Mouse (Mus musculus): ENCODE results near the gene Cracr2a. TPM values are rescaled to one million over a fixed set of nuclear protein-coding genes. Genes with fewer than 3 reads are reported as not detected.

Gene Cracr2a
- polyA plus RNA-seq, 1 experiment from 2014 or later = 1.1 TPM

DNA sequence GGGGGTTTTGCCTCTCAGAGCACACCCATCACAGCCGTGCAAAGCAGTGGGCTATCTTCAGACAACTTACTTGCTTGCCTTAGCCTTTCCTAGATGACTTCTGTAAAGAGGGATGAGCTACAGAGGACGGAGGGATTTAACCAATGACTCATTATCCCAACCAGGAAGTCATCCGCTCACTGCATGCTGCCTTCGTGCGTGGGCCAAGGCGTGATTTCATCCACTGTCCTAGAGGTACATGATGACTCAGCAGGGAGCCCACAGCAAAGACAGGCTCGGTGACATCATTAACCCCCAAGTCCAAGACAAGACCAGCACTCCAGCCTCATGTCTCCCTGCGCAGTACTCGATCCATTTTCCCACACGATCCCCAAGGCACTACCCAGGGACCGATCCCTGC is 96.0 kb downstream of the Cracr2a start:
- ATAC-seq (ENCODE audit: low read depth) (no peak), DNase-seq (ENCODE audit: low spot score) (no peak)
- Histone ChIP-seq H3K4me1 (ENCODE audit: control insufficient read depth, insufficient read depth, low read length) (peaks cover 2% of the 10 kb centered on the region; the same call in 1 of the 2 replicates), H3K27ac (replicated peaks; ENCODE audit: low read depth, low read length) (no peak overlapping the region), H3K36me3 (ENCODE audit: control insufficient read depth, insufficient read depth, low read length) (no peaks in the 10 kb centered on the region), H3K27me3 (replicated peaks; ENCODE audit: control insufficient read depth, insufficient read depth, low read length) (no peaks in the 10 kb centered on the region), H3K4me2 (ENCODE audit: low read depth, low read length) (no peak overlapping the region), H3K9ac (ENCODE audit: low read depth, low read length) (no peak overlapping the region), H3K4me3 (ENCODE audit: low read depth, low read length) (no peak overlapping the region), H3K9me3 (ENCODE audit: control insufficient read depth, low read length) (0 out of 2 replicates have a peak, but pooled peaks cover 10% of the 10 kb centered on the region)
- WGBS = 90% methylated on average over 11 of the region's 11 CpGs

DNA sequence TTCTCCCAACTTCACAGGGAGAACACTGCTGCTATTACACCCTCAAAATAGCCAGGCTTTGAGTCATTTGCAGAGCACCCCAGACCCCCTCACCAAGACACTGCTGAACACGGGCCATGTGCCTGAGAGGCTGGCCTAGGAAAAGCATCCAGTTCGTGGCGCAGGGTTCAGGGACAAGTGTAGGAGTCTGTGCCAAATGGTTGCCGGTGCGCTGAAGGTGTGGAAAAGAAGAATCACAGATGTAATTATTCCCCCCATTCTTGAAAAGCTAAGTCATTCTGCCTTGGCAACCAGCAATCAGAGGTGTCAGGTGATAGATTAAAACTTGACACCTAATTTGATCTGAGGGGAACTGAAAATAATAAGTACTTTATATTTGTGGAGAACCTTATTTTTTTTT is 98.3 kb downstream of the Cracr2a start:
- 68% methylated on average over 5 of the region's 5 CpGs for whole genome bisulfite sequencing
- Histone ChIP-seq H3K9ac (ENCODE audit: low read depth, low read length) (no peak overlapping the region), H3K27me3 (replicated peaks; ENCODE audit: control insufficient read depth, insufficient read depth, low read length) (no peaks in the 10 kb centered on the region), H3K9me3 (ENCODE audit: control insufficient read depth, low read length) (0 out of 2 replicates have a peak, but pooled peaks cover 2% of the 10 kb centered on the region), H3K36me3 (ENCODE audit: control insufficient read depth, insufficient read depth, low read length) (no peaks in the 10 kb centered on the region), H3K4me1 (ENCODE audit: control insufficient read depth, insufficient read depth, low read length) (peaks cover 2% of the 10 kb centered on the region; the same call in 1 of the 2 replicates), H3K27ac (replicated peaks; ENCODE audit: low read depth, low read length) (no peak overlapping the region), H3K4me2 (ENCODE audit: low read depth, low read length) (no peak overlapping the region), H3K4me3 (ENCODE audit: low read depth, low read length) (no peak overlapping the region)
- peak; percentile 60; the same call in 1 of the 2 replicates for ATAC-seq (ENCODE audit: low read depth)
- peak; percentile 40 for DNase-seq (ENCODE audit: low spot score)

DNA sequence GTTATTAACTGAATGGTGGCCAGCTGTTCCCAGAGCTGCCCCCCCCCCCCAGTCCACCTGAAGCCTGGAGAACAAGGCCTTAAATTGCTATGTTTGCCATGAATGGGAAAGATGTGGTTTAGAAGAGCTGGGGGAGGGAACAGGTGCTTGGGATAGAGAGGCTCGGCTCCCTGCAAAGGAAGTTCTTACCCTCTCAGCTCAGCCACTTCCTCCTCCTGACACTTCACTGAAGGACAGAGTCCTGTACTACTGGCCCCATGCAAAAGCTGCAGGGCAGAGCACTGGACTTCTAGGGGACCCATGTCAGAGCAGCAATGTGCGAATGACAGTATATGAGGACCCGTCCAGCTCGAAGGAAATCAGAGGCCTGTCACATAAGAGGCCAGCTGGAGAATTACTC is 98.8 kb downstream of the Cracr2a start:
- Histone ChIP-seq H3K4me3 (ENCODE audit: low read depth, low read length) (no peak overlapping the region), H3K9ac (ENCODE audit: low read depth, low read length) (no peak overlapping the region), H3K9me3 (ENCODE audit: control insufficient read depth, low read length) (no peaks in the 10 kb centered on the region), H3K4me1 (ENCODE audit: control insufficient read depth, insufficient read depth, low read length) (peaks cover 2% of the 10 kb centered on the region; the same call in 1 of the 2 replicates), H3K36me3 (ENCODE audit: control insufficient read depth, insufficient read depth, low read length) (no peaks in the 10 kb centered on the region), H3K27me3 (replicated peaks; ENCODE audit: control insufficient read depth, insufficient read depth, low read length) (no peaks in the 10 kb centered on the region), H3K4me2 (ENCODE audit: low read depth, low read length) (no peak overlapping the region), H3K27ac (replicated peaks; ENCODE audit: low read depth, low read length) (no peak overlapping the region)
- DNase-seq (ENCODE audit: low spot score) (peak; percentile 37), ATAC-seq (ENCODE audit: low read depth) (0 out of 2 replicates have a peak, but pooled peaks have one; percentile 2)
- 79% methylated on average over 4 of the region's 4 CpGs for WGBS

DNA sequence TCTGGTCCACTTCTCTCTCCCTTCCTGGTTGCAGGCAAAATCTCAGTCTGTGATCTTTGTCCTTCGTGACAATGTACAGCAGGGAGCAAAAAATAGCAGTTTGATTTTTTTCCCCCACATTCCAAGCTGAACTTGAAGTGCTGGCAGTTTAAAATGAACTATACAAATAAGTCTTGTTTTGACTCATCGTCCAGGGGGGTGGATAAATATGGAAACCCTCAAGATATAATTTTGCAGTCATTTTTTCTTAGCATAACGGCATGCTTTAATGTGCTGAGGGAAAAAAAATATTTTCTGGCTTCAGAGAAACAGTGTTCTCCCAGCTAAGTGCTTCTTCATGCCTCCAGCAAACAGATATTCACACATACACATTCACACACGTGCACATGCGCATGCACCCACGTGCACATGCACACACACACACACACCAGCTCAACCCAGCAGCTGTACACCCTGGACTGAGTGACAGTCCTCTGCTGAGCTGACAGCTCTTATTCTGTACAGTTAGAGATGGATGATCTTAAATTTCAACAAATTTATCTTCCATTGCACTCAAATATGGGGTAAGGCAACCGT is 100.7 kb downstream of the Cracr2a start:
- 61% methylated on average over 7 of the region's 7 CpGs for WGBS
- ATAC-seq (ENCODE audit: low read depth) (no peak), DNase-seq (ENCODE audit: low spot score) (peak; percentile 30)
- Histone ChIP-seq H3K27ac (replicated peaks; ENCODE audit: low read depth, low read length) (no peak overlapping the region; the same call in 1 of the 2 replicates), H3K9ac (ENCODE audit: low read depth, low read length) (no peak overlapping the region), H3K4me2 (ENCODE audit: low read depth, low read length) (no peak overlapping the region), H3K9me3 (ENCODE audit: control insufficient read depth, low read length) (no peaks in the 10 kb centered on the region), H3K4me1 (ENCODE audit: control insufficient read depth, insufficient read depth, low read length) (peaks cover 2% of the 10 kb centered on the region; the same call in 1 of the 2 replicates), H3K36me3 (ENCODE audit: control insufficient read depth, insufficient read depth, low read length) (no peaks in the 10 kb centered on the region), H3K4me3 (ENCODE audit: low read depth, low read length) (no peak overlapping the region), H3K27me3 (replicated peaks; ENCODE audit: control insufficient read depth, insufficient read depth, low read length) (no peaks in the 10 kb centered on the region)

DNA sequence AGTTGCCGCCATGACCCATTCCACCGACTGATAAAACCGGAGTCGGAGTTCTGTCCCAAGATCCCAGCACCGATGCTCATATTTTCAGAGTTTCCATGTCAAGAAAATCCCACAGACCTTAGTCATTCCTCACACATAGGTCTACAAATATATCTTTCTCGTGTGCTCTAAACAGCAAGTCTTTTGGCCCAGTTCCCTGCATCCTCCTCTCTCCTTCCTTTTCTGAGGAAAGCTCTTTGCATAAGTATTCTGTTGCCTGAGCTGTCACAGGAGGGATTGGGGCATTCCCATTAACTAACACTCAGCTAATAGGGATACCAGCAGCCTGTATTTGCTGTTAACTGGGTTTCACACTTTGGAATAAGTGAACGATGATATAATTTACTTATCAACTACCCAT is 102.1 kb downstream of the Cracr2a start:
- no peak for ATAC-seq (ENCODE audit: low read depth)

DNA sequence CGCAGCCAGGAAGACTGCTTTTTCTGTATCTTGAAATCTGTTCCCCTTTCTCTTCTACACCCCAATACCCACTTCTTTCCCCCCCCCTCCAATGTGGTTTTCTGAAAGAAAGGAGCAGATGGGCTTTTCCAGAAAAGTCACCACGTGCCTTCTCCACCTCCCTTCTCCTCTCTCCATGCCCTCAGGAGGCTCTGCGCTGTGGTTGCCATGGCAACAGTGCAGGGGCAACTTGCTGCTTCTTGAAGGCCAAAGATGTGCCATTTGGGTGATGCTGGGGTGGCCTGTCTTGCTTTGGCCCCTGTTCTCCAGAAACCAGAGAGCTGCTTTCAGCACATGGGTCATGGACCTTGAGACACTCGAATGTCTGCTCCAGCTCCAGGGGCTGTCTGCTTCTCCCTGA is 108.2 kb downstream of the Cracr2a start:
- Histone ChIP-seq H3K27me3 (replicated peaks; ENCODE audit: control insufficient read depth, insufficient read depth, low read length) (no peaks in the 10 kb centered on the region), H3K36me3 (ENCODE audit: control insufficient read depth, insufficient read depth, low read length) (no peaks in the 10 kb centered on the region), H3K4me1 (ENCODE audit: control insufficient read depth, insufficient read depth, low read length) (no peaks in the 10 kb centered on the region), H3K4me3 (ENCODE audit: low read depth, low read length) (no peak overlapping the region), H3K9me3 (ENCODE audit: control insufficient read depth, low read length) (no peaks in the 10 kb centered on the region), H3K4me2 (ENCODE audit: low read depth, low read length) (no peak overlapping the region), H3K9ac (ENCODE audit: low read depth, low read length) (no peak overlapping the region), H3K27ac (replicated peaks; ENCODE audit: low read depth, low read length) (no peak overlapping the region)
- ATAC-seq (ENCODE audit: low read depth) (no peak), DNase-seq (ENCODE audit: low spot score) (no peak)
- 63% methylated on average over 4 of the region's 4 CpGs for WGBS

More for the DNA sequence above, 102.1 kb downstream of the Cracr2a start:
- H3K4me2 ChIP-seq (ENCODE audit: low read depth, low read length) = no peak overlapping the region
- WGBS = 81% methylated on average over 7 of the region's 7 CpGs
- H3K4me1 ChIP-seq (ENCODE audit: control insufficient read depth, insufficient read depth, low read length) = peaks cover 2% of the 10 kb centered on the region; the same call in 1 of the 2 replicates
- no peaks in the 10 kb centered on the region for H3K9me3 ChIP-seq (ENCODE audit: control insufficient read depth, low read length)
- DNase-seq (ENCODE audit: low spot score) = no peak
- no peak overlapping the region for H3K9ac ChIP-seq (ENCODE audit: low read depth, low read length)
- no peaks in the 10 kb centered on the region for H3K27me3 ChIP-seq (replicated peaks; ENCODE audit: control insufficient read depth, insufficient read depth, low read length)
- H3K36me3 ChIP-seq (ENCODE audit: control insufficient read depth, insufficient read depth, low read length) = no peaks in the 10 kb centered on the region
- no peak overlapping the region for H3K27ac ChIP-seq (replicated peaks; ENCODE audit: low read depth, low read length)
- H3K4me3 ChIP-seq (ENCODE audit: low read depth, low read length) = no peak overlapping the region

DNA sequence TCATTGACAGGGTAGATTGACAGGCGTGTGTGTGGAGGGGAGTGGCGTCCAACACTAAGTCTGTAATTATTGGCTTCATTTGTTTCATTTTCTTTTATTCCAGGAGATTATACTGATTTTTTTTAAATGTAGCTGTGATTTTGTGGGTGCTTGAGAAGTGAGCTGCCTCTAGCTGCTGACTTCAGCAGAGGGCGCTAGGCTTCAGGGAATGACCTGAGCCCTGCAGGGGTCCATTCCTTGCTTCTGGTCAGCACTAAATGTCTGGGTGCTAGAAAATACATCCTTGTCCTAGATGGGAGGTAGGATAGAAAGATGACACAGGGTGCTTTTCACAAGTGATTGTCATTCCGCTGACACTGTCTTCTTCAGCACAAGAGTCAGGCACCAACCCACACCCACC is 108.9 kb downstream of the Cracr2a start:
- ATAC-seq (ENCODE audit: low read depth) = no peak
- H3K4me2 ChIP-seq (ENCODE audit: low read depth, low read length) = no peak overlapping the region

DNA sequence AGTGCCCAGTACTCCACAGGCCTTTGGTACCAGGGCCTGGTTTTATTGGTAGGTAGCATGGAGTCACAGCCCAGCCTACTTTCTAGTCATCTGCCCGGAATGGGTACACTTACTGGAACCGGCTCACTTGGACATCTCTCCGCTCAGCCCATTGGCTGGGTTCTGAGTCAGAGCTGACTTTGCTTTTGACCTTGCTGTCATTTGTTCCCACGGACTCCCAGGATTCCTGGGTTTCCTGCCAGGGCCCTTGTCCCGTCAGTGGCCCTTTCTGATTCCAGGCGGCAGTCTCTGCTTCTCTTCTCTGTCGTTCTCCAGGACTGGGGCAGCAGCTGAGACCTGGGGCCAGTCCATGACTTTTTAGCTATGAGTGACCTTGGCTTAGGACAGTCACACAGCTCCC is 110.9 kb downstream of the Cracr2a start:
- H3K9me3 ChIP-seq (ENCODE audit: control insufficient read depth, low read length) = no peaks in the 10 kb centered on the region
- no peaks in the 10 kb centered on the region for H3K27me3 ChIP-seq (replicated peaks; ENCODE audit: control insufficient read depth, insufficient read depth, low read length)
- no peaks in the 10 kb centered on the region for H3K4me1 ChIP-seq (ENCODE audit: control insufficient read depth, insufficient read depth, low read length)
- H3K9ac ChIP-seq (ENCODE audit: low read depth, low read length) = no peak overlapping the region
- no peaks in the 10 kb centered on the region for H3K36me3 ChIP-seq (ENCODE audit: control insufficient read depth, insufficient read depth, low read length)
- DNase-seq (ENCODE audit: low spot score) = no peak
- 87% methylated on average over 7 of the region's 7 CpGs for WGBS
- H3K27ac ChIP-seq (replicated peaks; ENCODE audit: low read depth, low read length) = no peak overlapping the region
- H3K4me3 ChIP-seq (ENCODE audit: low read depth, low read length) = no peak overlapping the region
- no peak for ATAC-seq (ENCODE audit: low read depth)
- no peak overlapping the region for H3K4me2 ChIP-seq (ENCODE audit: low read depth, low read length)

More for the DNA sequence above, 108.9 kb downstream of the Cracr2a start:
- Histone ChIP-seq H3K9ac (ENCODE audit: low read depth, low read length) (no peak overlapping the region), H3K27me3 (replicated peaks; ENCODE audit: control insufficient read depth, insufficient read depth, low read length) (no peaks in the 10 kb centered on the region), H3K4me3 (ENCODE audit: low read depth, low read length) (no peak overlapping the region), H3K9me3 (ENCODE audit: control insufficient read depth, low read length) (no peaks in the 10 kb centered on the region), H3K27ac (replicated peaks; ENCODE audit: low read depth, low read length) (no peak overlapping the region), H3K36me3 (ENCODE audit: control insufficient read depth, insufficient read depth, low read length) (no peaks in the 10 kb centered on the region), H3K4me1 (ENCODE audit: control insufficient read depth, insufficient read depth, low read length) (no peaks in the 10 kb centered on the region)
- DNase-seq (ENCODE audit: low spot score) = no peak
- 91% methylated on average over 4 of the region's 4 CpGs for WGBS

DNA sequence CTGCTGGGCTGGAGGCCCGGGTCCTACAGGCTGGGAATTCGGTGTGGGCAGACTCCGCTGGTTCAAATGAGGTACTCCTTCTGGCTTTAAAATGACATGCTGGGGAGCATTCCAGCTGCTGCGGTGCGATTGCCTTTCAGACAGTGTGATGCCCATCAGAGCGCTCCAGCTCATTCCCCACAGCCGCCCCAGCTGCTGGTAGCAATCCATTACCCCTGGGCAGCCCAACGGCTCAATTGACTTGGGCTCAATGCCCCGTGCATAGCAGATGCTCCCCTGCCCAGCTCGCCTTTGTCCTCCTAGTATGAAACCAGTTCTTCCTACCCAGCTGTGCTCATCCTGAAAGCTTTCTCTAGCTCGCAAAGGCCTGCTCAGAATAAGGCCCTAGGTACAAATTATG is 115.7 kb downstream of the Cracr2a start:
- H3K9ac ChIP-seq (ENCODE audit: low read depth, low read length) = no peak overlapping the region
- ATAC-seq (ENCODE audit: low read depth) (no peak), DNase-seq (ENCODE audit: low spot score) (no peak)
- H3K4me3 ChIP-seq (ENCODE audit: low read depth, low read length) = no peak overlapping the region
- H3K36me3 ChIP-seq (ENCODE audit: control insufficient read depth, insufficient read depth, low read length) = no peaks in the 10 kb centered on the region
- WGBS = 72% methylated on average over 11 of the region's 11 CpGs
- no peaks in the 10 kb centered on the region for H3K4me1 ChIP-seq (ENCODE audit: control insufficient read depth, insufficient read depth, low read length)
- H3K27ac ChIP-seq (replicated peaks; ENCODE audit: low read depth, low read length) = no peak overlapping the region
- H3K4me2 ChIP-seq (ENCODE audit: low read depth, low read length) = no peak overlapping the region
- H3K27me3 ChIP-seq (replicated peaks; ENCODE audit: control insufficient read depth, insufficient read depth, low read length) = no peaks in the 10 kb centered on the region
- H3K9me3 ChIP-seq (ENCODE audit: control insufficient read depth, low read length) = no peaks in the 10 kb centered on the region

Data from embryonic facial prominence, embryonic 14.5 days (tissue).